Mouse (Mus musculus) ES-Bruce4 (cell line): ENCODE data around the gene Mrps25.

Source experiments
- CTCF ChIP-seq: IDR thresholded peaks from one replicate; pipeline ENCODE4 v1.8.1; 2011; ENCODE audit warnings: low read depth, low read length
- EP300 ChIP-seq: IDR thresholded peaks from 2 replicates; pipeline ENCODE4 v1.6.1; 2011; ENCODE audit warnings: low read depth, low read length; ENCODE audit not compliant: insufficient read depth
- POLR2A ChIP-seq: IDR thresholded peaks from one replicate; pipeline ENCODE4 v1.8.1; 2011; ENCODE audit warnings: low read length; ENCODE audit not compliant: insufficient read depth

GRCm38 (mm10) chr6:92214055-92214772 is 30.4 kb upstream of the Mrps25 start:
- TF ChIP-seq POLR2A (no peak), CTCF (no peak), EP300 (no peak)
